Mouse (Mus musculus): ENCODE results near the gene Cars2. TPM values are rescaled to one million over a fixed set of nuclear protein-coding genes. Genes with fewer than 3 reads are reported as not detected.
"Not testable (repeated sequence)": the region's sequence is repeated elsewhere in the genome, so short reads cannot be mapped to it uniquely, and the experiment has no call there.

Gene Cars2
- polyA plus RNA-seq, 1 experiment from 2014 or later = 28.2 TPM

DNA sequence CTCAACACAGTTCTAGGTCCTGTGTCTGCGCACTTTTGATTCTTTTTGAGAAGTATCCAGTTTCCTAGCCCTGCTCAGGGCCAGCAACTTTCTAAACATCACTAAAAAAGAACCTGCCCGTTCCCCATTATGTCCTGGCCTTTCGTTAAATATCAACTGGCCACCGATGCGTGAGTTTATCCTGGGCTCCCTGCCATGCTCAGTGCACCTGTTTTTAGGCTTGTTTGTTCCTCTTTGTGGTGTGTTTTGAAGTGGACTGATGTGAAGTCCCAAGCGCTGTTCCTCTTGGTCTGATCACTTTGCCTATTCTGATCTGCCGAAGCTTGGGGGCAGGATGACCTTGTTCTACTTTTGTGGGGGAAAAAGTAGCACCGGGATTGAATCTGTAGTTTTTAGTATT is 79.3 kb downstream of the Cars2 start:
- peaks cover 7% of the 10 kb centered on the region for H3K9me3 ChIP-seq (replicated peaks)
- no peak overlapping the region for H3K27ac ChIP-seq (ENCODE audit: poor library complexity, severe bottlenecking)
- no peak overlapping the region for H3K9ac ChIP-seq
- H3K36me3 ChIP-seq = peaks cover 10% of the 10 kb centered on the region
- 58% methylated on average over 8 of the region's 8 CpGs for WGBS
- H3K4me1 ChIP-seq (replicated peaks) = peaks cover 51% of the 10 kb centered on the region
- no peak overlapping the region for H3K4me2 ChIP-seq
- no peak for ATAC-seq (ENCODE audit: insufficient number of reproducible peaks, low FRiP score)
- peaks cover 10% of the 10 kb centered on the region; the same call in 1 of the 2 replicates for H3K27me3 ChIP-seq (replicated peaks)
- no peak overlapping the region for H3K4me3 ChIP-seq

DNA sequence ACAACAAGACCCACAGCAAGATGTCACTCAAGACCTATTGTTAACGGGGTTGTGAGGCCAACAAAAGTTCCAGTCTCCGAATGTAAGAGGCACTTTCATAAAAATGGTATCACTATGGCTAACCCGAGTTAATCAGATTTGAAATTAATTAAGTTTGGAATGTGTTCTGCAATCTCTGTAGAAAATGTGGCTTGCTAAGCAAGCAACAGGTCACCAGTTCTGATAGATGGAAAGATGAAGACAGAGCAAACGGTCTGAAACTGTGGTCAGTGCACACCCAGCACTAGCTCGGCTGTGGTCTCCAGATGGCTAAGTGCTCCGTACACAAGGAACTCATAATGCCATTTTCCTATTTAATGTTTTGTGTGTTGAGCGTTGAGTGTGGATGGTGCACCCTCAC is 79.9 kb downstream of the Cars2 start:
- H3K4me2 ChIP-seq = no peak overlapping the region
- H3K4me1 ChIP-seq (replicated peaks) = peaks cover 46% of the 10 kb centered on the region
- peaks cover 10% of the 10 kb centered on the region; the same call in 1 of the 2 replicates for H3K27me3 ChIP-seq (replicated peaks)
- no peak overlapping the region for H3K4me3 ChIP-seq
- peaks cover 10% of the 10 kb centered on the region for H3K36me3 ChIP-seq
- no peak overlapping the region for H3K9ac ChIP-seq
- no peak overlapping the region for H3K27ac ChIP-seq (ENCODE audit: poor library complexity, severe bottlenecking)
- WGBS = 81% methylated on average over 7 of the region's 7 CpGs
- no peak for ATAC-seq (ENCODE audit: insufficient number of reproducible peaks, low FRiP score)
- peaks cover 7% of the 10 kb centered on the region for H3K9me3 ChIP-seq (replicated peaks)

DNA sequence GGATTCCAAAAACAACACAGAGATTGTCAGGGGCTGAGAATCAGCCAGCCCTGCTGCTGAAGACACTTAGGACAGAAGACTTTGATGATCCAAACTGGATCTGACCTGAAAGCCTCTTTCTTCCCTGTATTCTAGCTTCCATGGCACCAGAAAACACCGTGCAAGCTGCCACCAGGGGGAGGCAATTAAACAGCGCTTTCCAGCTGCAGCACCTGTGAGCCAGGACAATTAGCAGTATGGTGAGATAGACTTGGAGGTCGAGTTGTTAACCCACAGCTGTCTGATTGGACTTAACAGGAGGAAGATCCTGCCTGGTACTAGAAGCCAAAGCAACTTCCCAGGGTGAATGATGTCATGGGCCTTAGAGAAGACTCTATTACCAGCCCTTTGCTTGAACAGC is 81.5 kb downstream of the Cars2 start:
- H3K4me3 ChIP-seq = no peak overlapping the region
- H3K27me3 ChIP-seq (replicated peaks) = 0 out of 2 replicates have a peak, but pooled peaks cover 5% of the 10 kb centered on the region
- H3K27ac ChIP-seq (ENCODE audit: poor library complexity, severe bottlenecking) = no peak overlapping the region
- no peak overlapping the region for H3K9ac ChIP-seq
- H3K4me1 ChIP-seq (replicated peaks) = peaks cover 41% of the 10 kb centered on the region
- no peak overlapping the region for H3K4me2 ChIP-seq
- peaks cover 7% of the 10 kb centered on the region for H3K9me3 ChIP-seq (replicated peaks)
- peaks cover 10% of the 10 kb centered on the region for H3K36me3 ChIP-seq
- WGBS = 7% methylated on average over 3 of the region's 3 CpGs
- ATAC-seq (ENCODE audit: insufficient number of reproducible peaks, low FRiP score) = no peak

DNA sequence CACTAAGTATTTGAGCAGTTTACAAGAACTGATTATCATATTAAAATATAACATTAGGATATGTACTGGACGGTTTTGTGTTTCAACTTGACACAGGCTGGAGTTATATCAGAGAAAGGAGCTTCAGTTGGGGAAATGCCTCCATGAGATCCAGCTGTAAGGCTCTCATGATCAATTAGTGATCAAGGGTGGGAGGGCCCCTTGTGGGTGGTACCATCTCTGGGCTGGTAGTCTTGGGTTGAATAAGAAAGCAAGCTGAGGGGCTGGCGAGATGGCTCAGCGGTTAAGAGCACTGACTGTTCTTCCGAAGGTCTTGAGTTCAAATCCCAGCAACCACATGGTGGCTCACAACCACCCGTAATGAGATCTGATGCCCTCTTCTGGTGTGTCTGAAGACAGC is 84.1 kb downstream of the Cars2 start:
- H3K4me1 ChIP-seq (replicated peaks) = peaks cover 41% of the 10 kb centered on the region
- not testable (repeated sequence) for H3K4me2 ChIP-seq; H3K4me3 ChIP-seq; H3K9me3 ChIP-seq (replicated peaks); H3K9ac ChIP-seq; H3K27me3 ChIP-seq (replicated peaks); H3K27ac ChIP-seq (ENCODE audit: poor library complexity, severe bottlenecking); H3K36me3 ChIP-seq; ATAC-seq (ENCODE audit: insufficient number of reproducible peaks, low FRiP score)
- WGBS = 89% methylated on average over 5 of the region's 5 CpGs

DNA sequence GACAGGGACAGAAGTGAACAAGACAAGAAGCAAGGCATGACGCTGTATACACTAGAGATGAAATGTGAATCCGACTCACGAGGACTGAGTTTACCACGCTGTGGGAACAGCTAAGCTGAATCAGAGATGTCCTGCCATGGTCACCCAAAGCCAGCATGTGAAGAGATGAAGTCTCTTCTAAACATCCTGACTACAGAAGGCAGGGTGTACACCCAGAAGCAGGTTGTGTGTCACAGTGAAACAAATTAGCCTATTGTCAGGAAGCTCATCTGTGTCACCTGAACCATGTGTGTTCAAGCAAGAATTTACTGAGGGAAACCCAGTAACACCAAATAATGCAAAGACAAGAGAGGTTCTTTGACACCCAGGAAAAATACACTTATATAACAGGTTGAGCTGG is 85.0 kb downstream of the Cars2 start:
- Histone ChIP-seq H3K9ac (no peak overlapping the region), H3K27ac (ENCODE audit: poor library complexity, severe bottlenecking) (no peak overlapping the region), H3K36me3 (peaks cover 10% of the 10 kb centered on the region), H3K4me1 (replicated peaks) (peaks cover 44% of the 10 kb centered on the region), H3K4me3 (no peak overlapping the region), H3K9me3 (replicated peaks) (peaks cover 7% of the 10 kb centered on the region), H3K4me2 (no peak overlapping the region), H3K27me3 (replicated peaks) (no peaks in the 10 kb centered on the region)
- no peak for ATAC-seq (ENCODE audit: insufficient number of reproducible peaks, low FRiP score)
- WGBS = 91% methylated on average over 4 of the region's 4 CpGs

DNA sequence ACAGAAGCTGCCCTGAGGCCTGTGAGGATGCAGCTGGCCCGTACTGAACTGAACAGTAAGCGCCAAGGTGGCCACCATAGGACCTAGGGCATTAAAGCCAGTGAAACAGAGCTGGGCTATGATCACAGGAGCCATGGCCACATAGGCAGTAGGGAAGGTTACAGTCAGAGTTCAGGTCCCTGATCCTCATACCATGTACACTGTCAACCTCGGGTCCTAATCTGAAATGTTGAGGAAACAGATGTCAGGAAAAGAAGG is 85.9 kb downstream of the Cars2 start:
- H3K27ac ChIP-seq (ENCODE audit: poor library complexity, severe bottlenecking) = no peak overlapping the region
- peaks cover 10% of the 10 kb centered on the region for H3K36me3 ChIP-seq
- no peak overlapping the region for H3K4me2 ChIP-seq
- no peaks in the 10 kb centered on the region for H3K27me3 ChIP-seq (replicated peaks)
- H3K4me3 ChIP-seq = no peak overlapping the region
- peaks cover 7% of the 10 kb centered on the region for H3K9me3 ChIP-seq (replicated peaks)
- ATAC-seq (ENCODE audit: insufficient number of reproducible peaks, low FRiP score) = no peak
- no peak overlapping the region for H3K9ac ChIP-seq
- peaks cover 45% of the 10 kb centered on the region for H3K4me1 ChIP-seq (replicated peaks)
- WGBS = 64% methylated on average over 3 of the region's 3 CpGs

Other genes with a start within 250 kb of the Cars2 start
- gene Col4a2, start 238.0 kb downstream of the Cars2 start, polyA plus RNA-seq (2016; fragmentation: Nextera tagmentation; extraction: Ambion mirVana) = 117 and 129 TPM in 2 replicates
- gene Col4a1, start 238.0 kb downstream of the Cars2 start, polyA plus RNA-seq (2016; fragmentation: Nextera tagmentation; extraction: Ambion mirVana) = 240 and 249 TPM in 2 replicates
- gene Rab20, start 72.1 kb downstream of the Cars2 start, polyA plus RNA-seq (2016; fragmentation: Nextera tagmentation; extraction: Ambion mirVana) = 20.2 and 23.5 TPM in 2 replicates
- gene Naxd, start 53.3 kb downstream of the Cars2 start, polyA plus RNA-seq (2016; fragmentation: Nextera tagmentation; extraction: Ambion mirVana) = 68.8 and 71.0 TPM in 2 replicates
- gene Ing1, start 4.8 kb upstream of the Cars2 start, polyA plus RNA-seq (2016; fragmentation: Nextera tagmentation; extraction: Ambion mirVana) = 25.2 and 26.5 TPM in 2 replicates
- 70.6 and 71.7 TPM in 2 replicates for gene Ankrd10, start 85.0 kb upstream of the Cars2 start, polyA plus RNA-seq (2016; fragmentation: Nextera tagmentation; extraction: Ambion mirVana)
- not detected in 2 replicates for gene 1700016D06Rik, start 150.3 kb upstream of the Cars2 start, polyA plus RNA-seq (2016; fragmentation: Nextera tagmentation; extraction: Ambion mirVana)
- gene Arhgef7, start 176.9 kb upstream of the Cars2 start, polyA plus RNA-seq (2016; fragmentation: Nextera tagmentation; extraction: Ambion mirVana) = 70.5 and 75.3 TPM in 2 replicates

All from heart, embryonic 12.5 days (tissue).